Mouse (Mus musculus): Measurements from ENCODE around the gene Cdc42bpb. TPM values are rescaled to one million over a fixed set of nuclear protein-coding genes. Genes with fewer than 3 reads are reported as not detected.

The Cdc42bpb gene
- polyA plus RNA-seq, 1 experiment from 2014 or later, result 29.3 TPM

GRCm38 (mm10) chr12:111249095-111249494, 128.4 kb downstream of the Cdc42bpb start:
- no peak overlapping the region for H3K4me2 ChIP-seq (ENCODE audit: low read depth, low read length)
- no peak overlapping the region for H3K9ac ChIP-seq (ENCODE audit: low read length)
- H3K27me3 ChIP-seq (ENCODE audit: control insufficient read depth, insufficient read depth, low read length), result no peaks in the 10 kb centered on the region
- H3K27ac ChIP-seq (ENCODE audit: low read length), result no peak overlapping the region
- no peak overlapping the region for H3K4me3 ChIP-seq (replicated peaks; ENCODE audit: low read length)
- H3K4me1 ChIP-seq (ENCODE audit: control insufficient read depth, insufficient read depth, low read length), result no peaks in the 10 kb centered on the region
- no peaks in the 10 kb centered on the region for H3K9me3 ChIP-seq (replicated peaks; ENCODE audit: control insufficient read depth, low read length)
- no peaks in the 10 kb centered on the region for H3K36me3 ChIP-seq (ENCODE audit: control insufficient read depth, insufficient read depth, low read length)
- no peak for ATAC-seq (ENCODE audit: insufficient read depth, low FRiP score)
- WGBS, result 55% methylated on average over 3 of the region's 3 CpGs

DNA sequence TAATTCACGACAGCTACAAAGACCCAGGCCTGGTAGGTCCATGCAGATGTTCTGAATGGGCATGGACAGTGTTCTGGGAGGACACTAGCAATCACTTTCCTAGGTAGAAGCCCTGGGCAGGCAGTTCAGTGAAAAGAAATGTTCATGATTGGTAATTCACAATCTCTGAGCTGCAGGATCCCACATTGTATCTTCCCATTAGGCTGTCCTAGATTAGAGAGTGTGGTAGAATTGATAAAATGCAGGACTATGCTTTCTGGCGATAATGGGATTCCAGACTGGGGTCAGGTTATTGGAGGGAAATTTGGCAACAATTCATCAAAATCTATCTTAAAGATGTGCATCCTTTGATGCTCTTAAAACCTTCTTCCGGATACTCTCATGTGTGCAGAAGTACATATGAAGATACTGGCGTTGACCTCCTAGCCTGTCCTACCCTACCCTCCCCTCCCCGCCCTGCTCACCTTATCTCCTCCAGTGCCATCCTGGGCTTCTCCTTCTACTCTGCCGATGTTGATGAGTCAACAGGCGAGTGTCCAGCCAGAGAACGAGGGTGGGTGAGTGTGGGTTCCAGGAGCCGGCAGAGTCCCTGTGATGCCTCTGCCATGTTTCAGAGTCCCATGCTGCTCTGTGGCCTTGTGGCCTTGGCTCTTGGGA, 130.6 kb downstream of the Cdc42bpb start:
- Histone ChIP-seq H3K27ac (ENCODE audit: low read length) (no peak overlapping the region), H3K4me3 (replicated peaks; ENCODE audit: low read length) (no peak overlapping the region), H3K36me3 (ENCODE audit: control insufficient read depth, insufficient read depth, low read length) (no peaks in the 10 kb centered on the region), H3K27me3 (ENCODE audit: control insufficient read depth, insufficient read depth, low read length) (no peaks in the 10 kb centered on the region), H3K9me3 (replicated peaks; ENCODE audit: control insufficient read depth, low read length) (no peaks in the 10 kb centered on the region), H3K4me1 (ENCODE audit: control insufficient read depth, insufficient read depth, low read length) (no peaks in the 10 kb centered on the region), H3K4me2 (ENCODE audit: low read depth, low read length) (no peak overlapping the region), H3K9ac (ENCODE audit: low read length) (no peak overlapping the region)
- 89% methylated on average over 9 of the region's 9 CpGs for WGBS
- ATAC-seq (ENCODE audit: insufficient read depth, low FRiP score), result no peak

DNA sequence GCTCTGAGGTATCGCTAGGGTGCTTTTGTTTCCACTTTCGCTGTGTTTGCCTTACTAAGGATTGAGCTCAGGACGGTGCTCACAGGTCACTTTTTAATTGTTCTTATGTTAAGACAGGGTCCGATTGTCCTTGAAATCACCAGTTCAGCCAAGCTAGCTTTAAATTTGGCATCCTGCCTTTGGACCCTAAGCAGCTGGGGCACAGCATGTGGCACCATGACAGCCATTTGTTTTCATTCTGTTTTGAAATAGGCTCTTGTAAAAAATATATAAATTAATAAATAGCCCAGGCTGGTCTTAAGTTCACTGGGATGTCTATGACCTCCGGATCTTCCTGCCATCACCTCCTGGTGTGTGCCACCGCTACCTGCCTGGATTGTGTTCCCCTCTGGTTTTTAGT, 132.4 kb downstream of the Cdc42bpb start:
- no peak for ATAC-seq (ENCODE audit: insufficient read depth, low FRiP score)
- Histone ChIP-seq H3K9me3 (replicated peaks; ENCODE audit: control insufficient read depth, low read length) (no peaks in the 10 kb centered on the region), H3K9ac (ENCODE audit: low read length) (no peak overlapping the region), H3K36me3 (ENCODE audit: control insufficient read depth, insufficient read depth, low read length) (no peaks in the 10 kb centered on the region), H3K4me1 (ENCODE audit: control insufficient read depth, insufficient read depth, low read length) (no peaks in the 10 kb centered on the region), H3K4me2 (ENCODE audit: low read depth, low read length) (no peak overlapping the region), H3K27ac (ENCODE audit: low read length) (no peak overlapping the region), H3K27me3 (ENCODE audit: control insufficient read depth, insufficient read depth, low read length) (no peaks in the 10 kb centered on the region), H3K4me3 (replicated peaks; ENCODE audit: low read length) (no peak overlapping the region)
- WGBS, result 80% methylated on average over 6 of the region's 6 CpGs

- WGBS, result 81% methylated on average over 12 of the region's 12 CpGs
These were observed 133.8 kb downstream of the Cdc42bpb start for GRCm38 (mm10) chr12:111243733-111244132.

More at GRCm38 (mm10) chr12:111243733-111244132, 133.8 kb downstream of the Cdc42bpb start:
- Histone ChIP-seq H3K4me1 (ENCODE audit: control insufficient read depth, insufficient read depth, low read length) (no peaks in the 10 kb centered on the region), H3K4me3 (replicated peaks; ENCODE audit: low read length) (no peak overlapping the region), H3K9me3 (replicated peaks; ENCODE audit: control insufficient read depth, low read length) (no peaks in the 10 kb centered on the region), H3K36me3 (ENCODE audit: control insufficient read depth, insufficient read depth, low read length) (no peaks in the 10 kb centered on the region), H3K27ac (ENCODE audit: low read length) (no peak overlapping the region), H3K9ac (ENCODE audit: low read length) (no peak overlapping the region), H3K4me2 (ENCODE audit: low read depth, low read length) (no peak overlapping the region), H3K27me3 (ENCODE audit: control insufficient read depth, insufficient read depth, low read length) (no peaks in the 10 kb centered on the region)
- ATAC-seq (ENCODE audit: insufficient read depth, low FRiP score), result no peak

Other genes starting within 250 kb of the Cdc42bpb start
- 8.2 and 8.4 TPM in 2 replicates for gene Traf3, start 211.3 kb downstream of the Cdc42bpb start, polyA plus RNA-seq (2015; fragmentation: Nextera tagmentation; extraction: Ambion mirVana)
- gene 4930595D18Rik, start 193.2 kb downstream of the Cdc42bpb start, polyA plus RNA-seq (2015; fragmentation: Nextera tagmentation; extraction: Ambion mirVana), result not detected in 2 replicates
- gene Amn, start 106.6 kb downstream of the Cdc42bpb start, polyA plus RNA-seq (2015; fragmentation: Nextera tagmentation; extraction: Ambion mirVana), result 11.3 and 16.3 TPM in 2 replicates
- 1.4 and 1.6 TPM in 2 replicates for gene Lbhd2, start 29.1 kb upstream of the Cdc42bpb start, polyA plus RNA-seq (2015; fragmentation: Nextera tagmentation; extraction: Ambion mirVana)
- 9.0 and 9.6 TPM in 2 replicates for gene Exoc3l4, start 39.3 kb upstream of the Cdc42bpb start, polyA plus RNA-seq (2015; fragmentation: Nextera tagmentation; extraction: Ambion mirVana)
- gene Tnfaip2, start 64.8 kb upstream of the Cdc42bpb start, polyA plus RNA-seq (2015; fragmentation: Nextera tagmentation; extraction: Ambion mirVana), result 11.2 and 12.8 TPM in 2 replicates
- gene Gm266, start 108.1 kb upstream of the Cdc42bpb start, polyA plus RNA-seq (2015; fragmentation: Nextera tagmentation; extraction: Ambion mirVana), result 12.9 and 15.2 TPM in 2 replicates
- 402 and 438 TPM in 2 replicates for gene Eif5, start 160.3 kb upstream of the Cdc42bpb start, polyA plus RNA-seq (2015; fragmentation: Nextera tagmentation; extraction: Ambion mirVana)
- gene Mark3, start 196.8 kb upstream of the Cdc42bpb start, polyA plus RNA-seq (2015; fragmentation: Nextera tagmentation; extraction: Ambion mirVana), result 17.6 and 20.1 TPM in 2 replicates

Measured in stomach, embryonic 16.5 days (tissue).